Mouse (Mus musculus): ENCODE measurements at regions not wholly inside any gene's neighbourhood (a gene's known extent, or its start where the extent isn't known, plus 50 kb on each side); places are given as distances from the start of the nearest gene placed in this dataset.
A peak's percentile ranks its signal among the peaks of the same experiment; 100 is the strongest.

DNA sequence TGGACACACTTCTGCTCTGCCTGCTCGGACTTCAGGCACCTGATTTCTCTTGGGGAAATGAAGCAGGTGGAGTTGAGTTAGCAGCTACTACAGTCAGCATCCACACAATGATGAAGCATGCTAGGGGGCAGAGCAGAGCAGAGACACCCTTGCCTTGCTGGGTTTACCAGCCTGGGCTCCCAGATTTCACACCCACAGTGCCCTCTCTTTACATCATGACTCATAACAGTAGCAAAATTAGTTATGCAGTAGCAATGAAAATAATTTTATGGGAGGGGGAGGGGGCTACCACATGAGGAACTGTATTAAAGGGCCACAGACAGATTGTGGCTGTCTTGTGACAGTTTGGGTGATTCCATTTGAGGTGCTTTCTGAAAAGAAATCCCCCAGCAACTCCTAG is 50.0 kb upstream of the Rflna start:
- peak; percentile 44 for DNase-seq (ENCODE audit: inconsistent ontology term)
